Mouse (Mus musculus): Measurements from ENCODE around the gene Il1r1.

Gene Il1r1

DNA sequence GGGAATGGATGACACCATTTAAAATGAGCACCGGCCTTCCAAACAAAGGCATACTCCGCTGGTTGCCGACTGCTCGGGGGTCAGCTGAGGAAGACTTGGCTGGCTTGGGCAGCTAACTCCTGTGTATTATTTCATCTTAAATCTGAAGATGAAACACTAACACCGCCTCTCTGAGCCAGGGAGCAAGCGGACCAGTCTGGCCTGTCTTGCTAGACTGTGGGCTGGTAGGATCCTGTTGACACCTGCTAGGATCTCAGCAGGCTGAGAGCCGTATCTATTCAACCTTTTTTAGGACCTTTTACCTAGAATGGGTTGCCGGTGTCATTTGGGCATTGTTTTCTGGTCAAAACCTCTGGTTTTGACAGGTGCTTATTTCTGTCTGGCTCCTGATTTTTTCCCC, 92.8 kb downstream of the Il1r1 start:
- peak; percentile 67 for DNase-seq (ENCODE audit: low spot score)

DNA sequence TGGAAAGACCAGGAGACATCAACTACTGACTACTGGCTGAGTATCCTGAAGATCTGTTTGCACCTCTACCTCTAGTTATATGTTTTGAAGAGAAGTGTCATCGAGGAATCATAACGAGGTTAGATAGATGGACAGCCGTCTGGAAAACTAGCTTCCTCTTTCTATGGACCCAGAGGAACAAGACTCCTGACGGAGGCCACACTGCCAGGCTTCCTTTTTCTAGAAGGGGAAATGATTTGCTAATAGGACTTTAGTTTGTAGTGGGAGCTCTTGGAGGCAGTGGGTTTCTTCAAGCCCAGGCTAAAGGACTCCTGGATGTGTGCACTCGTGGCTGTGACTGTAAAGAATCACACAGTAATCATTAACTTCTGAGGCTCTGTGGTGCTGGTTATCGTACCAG, 96.9 kb downstream of the Il1r1 start:
- DNase-seq (ENCODE audit: low spot score), result no peak

DNA sequence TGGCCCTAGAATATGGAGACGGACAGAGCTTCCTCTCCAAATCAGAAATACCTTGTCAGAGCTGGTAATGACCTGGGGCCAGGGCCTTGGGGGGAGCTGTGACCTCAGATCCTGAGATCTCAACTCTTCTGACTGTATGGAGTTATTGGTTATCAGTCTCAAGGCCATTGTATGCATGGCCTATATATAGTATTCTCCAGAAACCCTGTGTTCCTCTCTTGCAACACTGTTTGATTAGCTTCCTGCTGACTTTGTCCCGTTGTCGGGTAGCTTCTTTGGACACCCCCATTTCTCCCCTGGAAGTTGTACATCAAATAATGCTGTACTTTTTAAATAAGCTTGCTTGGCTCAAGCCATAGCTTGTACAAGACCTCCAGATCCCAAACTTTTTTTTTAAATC, 97.7 kb downstream of the Il1r1 start:
- DNase-seq (ENCODE audit: low spot score), result no peak

DNA sequence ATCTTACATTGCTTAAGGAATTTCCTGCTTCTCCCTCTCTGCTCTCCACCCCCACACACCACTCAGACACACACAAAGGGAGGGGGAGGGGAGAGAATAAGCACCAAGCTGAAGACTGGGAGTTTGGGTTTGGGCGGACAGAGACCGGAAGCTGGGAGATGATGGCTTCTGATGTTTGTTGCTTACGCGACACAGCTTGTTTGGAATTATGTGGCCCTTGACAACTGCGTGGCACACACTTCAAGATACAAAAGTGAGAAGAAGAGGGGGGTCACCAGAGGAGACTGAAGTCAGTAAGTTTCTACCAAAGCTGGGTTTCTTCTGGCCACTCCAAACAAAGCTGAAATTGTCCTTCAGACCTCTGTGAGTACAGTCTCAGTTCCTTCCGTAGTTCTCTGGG, 99.6 kb downstream of the Il1r1 start, which contains the start of gene Il1rl2:
Il1rl2 (plus strand) TSS at position 154 of the 400 bp plus-strand sequence.
- peak; percentile 13 for DNase-seq (ENCODE audit: low spot score)

DNA sequence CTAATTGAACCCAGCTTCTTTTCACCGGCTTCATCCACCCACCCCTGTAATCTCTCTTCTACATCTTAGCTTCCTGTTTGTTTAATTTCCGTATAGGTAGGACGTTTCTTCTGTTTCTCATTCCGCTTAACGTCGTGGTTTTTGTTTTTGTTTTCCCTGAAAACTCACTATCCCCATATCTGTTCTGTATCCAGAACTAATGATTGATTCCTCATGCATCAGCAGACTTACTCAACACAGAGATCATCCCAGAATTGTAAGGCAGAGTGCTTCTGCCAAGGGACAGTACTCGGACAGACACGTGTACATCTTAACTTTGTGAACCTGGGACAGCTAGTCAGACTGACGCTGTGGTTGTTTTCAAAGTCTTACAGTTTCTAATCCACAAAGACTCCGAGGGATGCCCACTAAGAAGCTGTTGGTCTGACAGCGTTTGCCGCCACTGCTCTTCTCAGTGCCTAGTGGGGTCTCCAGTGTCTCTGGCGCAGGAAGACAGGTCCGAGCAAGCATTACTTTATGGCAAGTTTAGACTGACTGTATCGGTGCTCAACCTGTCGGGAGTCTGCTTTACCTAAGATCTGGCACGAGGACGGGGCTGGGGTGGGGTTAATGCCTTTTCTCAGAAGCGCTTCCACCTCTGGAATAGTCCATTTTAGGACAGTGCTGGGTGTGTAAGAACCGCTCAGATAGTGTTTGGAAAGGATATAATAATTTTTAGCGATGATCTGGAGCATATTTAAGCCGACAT, 100.2 kb downstream of the Il1r1 start:
- DNase-seq (ENCODE audit: low spot score), result peak; percentile 22

DNA sequence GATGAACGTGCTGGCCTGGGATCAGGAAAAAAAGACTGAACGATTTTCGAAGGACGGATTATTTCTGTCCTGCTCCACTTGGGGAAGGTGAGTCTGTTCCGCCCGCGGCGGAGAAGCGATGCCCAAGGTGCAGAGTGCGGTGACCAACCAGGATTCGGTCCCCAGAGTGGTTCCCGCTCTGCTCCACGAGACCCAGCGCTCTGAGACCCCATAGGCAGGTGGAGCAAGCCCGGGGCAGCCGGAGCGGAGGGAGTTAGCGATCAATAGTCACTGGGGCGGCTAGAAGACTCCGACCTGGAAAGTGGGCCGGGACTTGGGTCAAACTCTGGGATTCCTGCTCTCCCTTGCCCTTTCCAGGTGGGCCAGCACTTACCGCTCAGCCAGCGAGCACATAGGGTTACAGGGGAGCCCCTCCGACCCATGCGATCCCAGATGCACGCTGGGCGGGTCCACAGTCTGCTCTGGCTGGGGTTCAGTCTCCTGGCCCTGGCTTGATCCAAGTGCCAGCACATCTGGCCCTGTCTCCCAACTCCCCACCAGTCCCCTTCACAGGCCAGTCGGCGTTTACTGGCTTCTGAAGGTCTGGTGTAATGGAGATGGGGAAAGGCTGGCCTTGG, 100.9 kb downstream of the Il1r1 start:
- DNase-seq (ENCODE audit: low spot score), result peak; percentile 8

DNA sequence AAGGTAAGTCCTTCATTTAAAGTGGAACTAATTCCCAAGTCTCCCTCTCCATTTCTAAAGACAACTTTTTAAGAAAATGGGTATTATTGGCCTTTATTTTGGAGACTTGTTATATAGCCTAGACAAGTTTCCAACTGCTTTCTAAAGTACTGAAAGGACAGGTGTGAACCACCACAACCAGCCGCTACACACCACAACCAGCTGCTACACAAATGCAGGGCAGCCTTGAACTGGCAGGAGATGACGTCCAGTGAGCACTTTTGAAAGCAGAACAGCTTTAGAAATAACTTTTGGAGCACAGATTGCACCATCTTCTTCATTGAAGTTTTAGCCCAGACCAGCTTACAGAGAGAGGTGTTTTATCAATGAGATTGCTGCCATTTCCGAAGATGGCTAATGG, 102.7 kb downstream of the Il1r1 start:
- DNase-seq (ENCODE audit: low spot score), result no peak

DNA sequence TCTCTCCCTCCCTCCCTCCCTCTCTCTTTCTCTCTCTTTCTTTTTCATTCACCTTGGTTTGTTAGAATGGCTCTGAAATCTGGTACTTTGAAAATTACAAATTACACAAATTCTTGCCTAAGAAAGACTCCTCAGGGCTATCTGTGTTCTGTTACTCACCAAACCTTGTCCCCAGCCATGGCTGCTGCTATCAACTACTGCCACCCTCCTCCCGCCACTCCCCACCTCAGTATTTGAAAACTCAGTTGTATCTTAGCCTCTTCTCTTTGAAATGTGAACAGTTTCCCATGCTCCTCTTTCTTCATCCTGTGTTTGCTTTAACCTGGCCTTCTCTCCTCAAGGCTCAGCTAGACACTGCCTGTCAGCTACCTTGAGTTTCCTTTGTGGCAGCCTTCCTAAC, 104.6 kb downstream of the Il1r1 start:
- DNase-seq (ENCODE audit: low spot score), result no peak

DNA sequence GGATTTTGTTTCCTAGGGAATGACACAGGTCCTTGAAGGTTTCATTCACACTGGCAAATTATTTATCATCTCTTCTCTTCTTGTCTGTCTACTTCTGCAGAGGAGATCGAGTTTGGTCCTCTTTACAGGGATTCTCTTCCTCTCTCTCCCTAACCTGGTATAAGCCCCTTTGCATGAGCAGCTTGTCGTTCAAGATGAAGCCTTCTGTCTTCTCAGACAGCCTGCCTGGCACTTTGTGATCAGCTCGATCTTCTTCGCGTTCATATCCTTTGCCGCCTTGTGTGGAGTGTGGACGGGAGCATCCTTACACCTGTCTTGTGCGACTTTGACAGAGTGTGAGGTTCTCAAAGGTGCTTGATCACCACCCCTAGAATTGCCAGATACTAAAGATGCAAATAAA, 105.3 kb downstream of the Il1r1 start:
- DNase-seq (ENCODE audit: low spot score), result no peak

DNA sequence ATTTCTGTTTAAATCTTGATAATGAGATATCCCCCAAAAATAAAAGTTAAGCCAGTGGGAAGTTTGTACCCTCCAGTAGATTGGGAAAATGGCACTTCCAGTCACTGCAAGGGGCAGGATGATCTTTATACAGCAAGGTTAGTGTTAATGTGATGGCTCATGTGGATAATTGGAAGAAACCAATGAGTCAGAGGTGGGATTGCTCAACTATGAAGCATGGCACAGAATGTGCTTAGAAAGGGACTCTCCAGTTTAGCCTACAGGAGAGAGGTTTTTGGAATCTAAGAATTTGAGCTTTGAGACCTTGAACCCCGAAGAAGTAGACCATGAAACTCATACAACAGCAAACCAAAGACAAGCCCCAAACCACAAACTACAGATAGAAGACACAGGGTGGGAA, 114.5 kb downstream of the Il1r1 start:
- no peak for DNase-seq (ENCODE audit: low spot score)

DNA sequence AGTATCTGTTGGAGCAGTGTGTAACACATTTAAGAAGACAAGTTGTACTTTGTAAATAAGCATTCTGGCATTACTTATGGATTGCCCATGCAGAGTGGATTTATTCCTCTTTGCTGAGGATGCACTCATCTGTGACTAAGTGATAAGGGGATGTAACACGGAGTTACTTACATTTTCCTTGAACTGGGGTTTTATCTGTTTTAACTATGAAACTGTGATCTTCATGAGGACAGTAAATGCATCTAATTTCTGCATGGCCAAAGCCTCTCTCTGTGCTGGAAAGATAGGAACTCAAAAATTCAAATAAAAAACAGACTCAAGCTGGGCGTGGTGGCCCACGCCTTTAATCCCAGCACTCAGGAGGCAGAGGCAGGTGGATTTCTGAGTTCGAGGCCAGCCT, 115.2 kb downstream of the Il1r1 start:
- DNase-seq (ENCODE audit: low spot score), result no peak

DNA sequence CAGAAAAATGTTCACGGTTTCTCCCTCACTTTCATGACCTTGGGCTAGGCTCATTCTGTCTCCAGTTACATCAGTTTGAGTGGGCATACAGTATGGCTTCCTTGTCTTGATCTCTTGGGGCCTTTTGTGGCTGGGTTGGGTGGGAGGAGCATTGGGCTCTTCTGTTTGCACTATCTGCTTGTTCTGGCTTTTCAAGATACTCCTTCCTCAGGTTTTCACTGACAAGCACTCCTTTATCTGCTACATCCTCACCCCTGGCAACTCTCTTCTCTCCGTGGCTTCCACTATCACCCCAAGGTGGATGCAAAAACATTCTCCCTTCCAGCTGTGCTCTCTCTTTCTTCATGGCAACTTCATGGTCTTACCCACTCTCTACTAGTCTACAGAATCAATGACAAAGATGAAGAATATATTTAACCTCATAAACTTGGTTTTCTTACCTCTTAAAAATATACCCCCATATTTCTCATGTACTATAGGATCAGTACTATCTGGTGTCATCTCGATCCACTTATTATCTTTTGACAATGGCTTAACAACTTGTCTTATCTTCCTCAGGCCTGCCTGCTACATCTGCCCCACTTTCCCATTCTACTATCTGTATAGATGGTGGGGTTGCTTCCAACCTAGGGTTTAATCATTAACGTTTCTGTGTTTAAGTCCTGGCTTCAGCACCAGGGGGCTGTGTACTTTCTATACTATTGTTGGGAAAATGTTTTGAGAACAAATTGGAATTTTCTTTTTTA, 127.5 kb downstream of the Il1r1 start:
- DNase-seq (ENCODE audit: low spot score), result no peak

DNA sequence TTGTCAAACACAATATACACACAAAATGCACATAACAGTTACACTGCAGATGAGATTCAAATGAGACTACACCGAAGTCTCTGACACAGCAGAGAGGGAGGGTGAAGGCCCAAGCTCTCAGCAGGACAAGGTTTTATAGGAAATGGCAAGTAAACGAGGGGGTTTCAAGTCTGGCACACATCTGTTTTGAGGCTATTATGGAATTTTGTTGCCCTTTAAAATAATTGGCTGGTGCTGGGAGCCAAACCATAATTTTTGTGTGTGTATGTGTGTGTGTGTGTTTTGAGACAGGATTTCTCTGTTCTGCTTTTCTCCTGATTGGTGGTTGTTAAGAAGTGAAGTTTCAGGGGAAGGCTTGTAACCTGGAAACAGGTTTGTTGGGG, 128.0 kb downstream of the Il1r1 start:
- no peak for DNase-seq (ENCODE audit: low spot score)

DNA sequence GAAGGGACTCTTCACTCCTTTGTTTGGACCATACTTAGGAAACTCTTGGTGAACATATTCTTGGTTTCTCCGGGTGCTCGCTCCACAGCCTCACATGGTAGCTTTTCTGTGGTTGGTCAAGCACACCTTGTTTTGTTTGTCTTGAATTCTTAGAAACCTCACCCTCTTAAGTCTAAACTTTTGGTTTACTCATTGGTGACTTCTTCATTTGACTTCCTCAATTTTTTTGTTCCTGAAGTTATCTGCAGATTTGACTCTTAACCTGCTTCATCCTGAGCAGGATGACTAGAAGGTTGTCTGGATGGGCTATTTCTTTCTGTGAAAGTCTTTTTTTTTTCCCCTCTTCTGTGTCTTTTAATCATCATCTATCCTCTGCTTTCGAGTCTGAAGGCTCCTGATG, 129.8 kb downstream of the Il1r1 start:
- no peak for DNase-seq (ENCODE audit: low spot score)

DNA sequence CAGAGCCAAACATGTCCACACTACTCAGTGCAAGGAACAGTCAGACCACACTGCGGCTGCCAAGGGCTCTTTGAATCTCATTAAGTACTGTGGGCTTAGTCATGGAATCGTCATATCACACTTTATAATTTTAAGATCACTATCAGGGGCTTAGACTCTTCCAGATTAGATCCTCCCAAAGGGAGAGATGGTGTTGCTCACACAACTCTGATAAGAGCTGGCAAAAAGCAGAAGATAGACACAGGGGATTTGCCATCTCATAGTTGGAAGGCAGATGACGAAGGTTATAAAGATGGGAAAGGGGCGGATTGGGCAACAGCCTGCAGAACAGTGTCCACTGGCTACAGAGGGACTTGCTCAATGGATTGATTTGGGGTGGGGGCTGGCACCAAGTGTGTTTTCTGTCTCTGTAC, 130.6 kb downstream of the Il1r1 start:
- peak; percentile 16 for DNase-seq (ENCODE audit: low spot score)

DNA sequence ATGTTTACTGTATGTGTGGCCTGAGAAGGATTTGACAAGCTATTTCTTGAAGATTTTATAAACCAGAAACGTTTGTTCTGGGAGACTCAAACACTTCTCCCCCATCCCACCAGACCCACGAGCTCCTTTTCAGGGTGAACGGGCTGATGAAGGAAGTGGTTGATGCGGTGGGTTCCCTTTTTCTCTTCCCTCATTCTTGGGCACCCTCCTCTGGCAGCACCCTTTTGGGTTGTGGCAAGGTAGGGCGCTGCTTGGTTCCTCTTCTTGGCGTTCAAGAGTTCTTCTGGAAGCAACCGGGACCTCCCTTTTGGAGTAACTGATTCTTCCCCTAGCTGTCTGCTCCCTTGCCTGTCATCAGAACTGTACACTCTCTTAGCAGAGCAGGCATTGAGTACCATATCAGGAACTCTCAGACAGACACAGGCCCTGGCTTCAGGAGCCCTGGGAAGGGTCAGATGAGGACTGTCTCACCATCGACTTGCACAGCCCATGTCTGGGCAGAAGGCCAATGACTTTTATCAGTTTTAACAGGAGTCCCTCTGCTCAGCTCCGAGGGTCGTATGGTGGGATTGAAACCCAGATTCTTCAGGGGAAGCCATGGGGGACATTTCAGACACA, 131.1 kb downstream of the Il1r1 start:
- no peak for DNase-seq (ENCODE audit: low spot score)

DNA sequence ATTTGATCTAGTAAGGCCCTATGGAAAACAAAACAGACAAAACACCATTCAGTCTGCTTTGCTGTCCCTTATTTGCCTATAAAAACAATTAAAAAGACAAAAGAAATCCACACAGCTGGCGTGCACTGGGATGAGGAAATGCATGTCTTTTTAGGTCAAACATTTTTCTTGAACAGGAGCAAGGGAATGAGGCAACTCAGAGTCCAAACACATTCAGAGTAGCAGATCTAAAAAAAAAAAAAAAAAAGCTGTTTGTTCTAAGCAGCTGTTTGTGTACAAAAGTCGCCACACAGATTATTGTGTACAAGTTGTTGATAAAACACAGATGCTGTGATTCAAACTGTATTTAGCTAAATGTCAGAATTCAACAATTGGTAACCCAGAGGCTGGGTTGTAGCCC, 133.0 kb downstream of the Il1r1 start:
- DNase-seq (ENCODE audit: low spot score), result no peak

DNA sequence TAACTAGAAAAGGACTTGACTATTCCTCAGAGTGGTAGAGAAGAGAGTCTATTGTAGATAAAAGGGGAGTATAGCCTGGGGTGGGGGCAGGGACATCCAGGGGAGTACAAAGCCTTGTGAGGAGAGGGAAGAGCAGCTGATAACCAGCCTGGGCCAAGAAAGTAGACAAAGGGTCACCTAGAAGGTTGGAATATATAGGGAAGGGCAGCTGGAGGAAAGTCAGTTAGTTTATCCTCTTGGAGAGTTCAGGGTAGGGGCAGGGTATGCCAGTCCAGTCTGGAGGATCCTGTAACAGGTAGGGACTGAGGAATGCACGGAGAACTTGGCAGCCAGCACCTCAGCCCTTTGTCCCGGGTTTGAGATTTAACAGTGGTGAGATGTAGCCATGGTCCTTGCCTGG, 133.5 kb downstream of the Il1r1 start:
- DNase-seq (ENCODE audit: low spot score), result no peak

DNA sequence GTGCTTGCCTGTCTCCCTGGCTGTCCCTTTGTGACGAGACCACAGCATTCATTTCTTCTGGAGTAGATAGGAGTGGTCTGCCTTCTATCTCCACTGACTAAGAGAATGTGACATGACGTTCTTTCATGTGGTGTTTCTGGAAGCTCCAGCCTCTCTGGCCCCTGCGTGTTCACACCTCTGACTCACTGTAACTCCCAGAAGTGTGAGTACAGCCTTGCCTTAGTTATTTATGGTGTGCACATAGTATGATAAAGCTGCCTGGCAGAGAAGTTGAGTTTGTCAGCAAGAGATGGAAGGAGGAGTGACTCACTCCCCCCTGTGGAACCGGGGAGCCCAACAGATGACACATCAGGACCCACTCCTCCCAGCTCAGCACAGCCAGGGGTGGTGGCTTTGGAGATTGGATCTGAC, 133.9 kb downstream of the Il1r1 start:
- peak; percentile 48 for DNase-seq (ENCODE audit: low spot score)

DNA sequence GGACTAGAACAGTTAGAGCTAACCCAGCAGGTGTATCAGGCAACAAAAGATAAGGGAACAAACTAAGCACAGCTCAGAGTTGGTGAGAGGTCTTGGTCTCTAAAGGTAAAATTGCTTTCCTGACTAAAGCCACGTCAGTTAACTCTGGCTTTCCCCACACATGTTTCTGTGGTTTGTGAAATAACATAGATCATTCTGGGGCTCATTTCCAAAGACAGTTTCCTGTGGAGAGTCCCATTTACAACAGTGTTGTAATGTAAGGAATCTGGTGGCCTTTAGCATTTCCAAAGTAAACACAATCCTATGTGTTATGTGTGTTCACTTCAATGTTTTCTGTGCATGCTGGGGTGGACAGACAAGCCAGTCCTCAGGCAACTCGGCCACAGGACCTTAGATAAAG, 134.9 kb downstream of the Il1r1 start:
- no peak for DNase-seq (ENCODE audit: low spot score)

DNA sequence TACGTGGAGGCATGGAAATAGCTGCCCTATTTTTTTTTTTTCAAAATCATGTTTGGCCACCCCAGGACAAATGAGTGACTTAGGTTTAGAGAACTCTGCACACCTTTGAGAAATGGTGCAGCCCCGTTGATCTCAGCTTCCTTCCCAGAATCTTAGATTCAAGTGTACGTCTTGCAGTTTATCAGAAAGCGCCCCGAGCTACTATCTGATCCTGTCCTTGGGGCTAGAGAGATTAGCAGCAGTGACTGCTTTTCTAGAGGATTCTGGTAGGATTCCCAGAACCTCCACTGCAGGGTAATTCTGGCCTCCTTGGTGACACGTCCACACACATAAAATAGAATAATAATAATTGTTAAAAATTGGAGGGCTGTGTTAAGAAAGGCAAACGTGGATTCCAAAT, 136.1 kb downstream of the Il1r1 start:
- DNase-seq (ENCODE audit: low spot score), result no peak

DNA sequence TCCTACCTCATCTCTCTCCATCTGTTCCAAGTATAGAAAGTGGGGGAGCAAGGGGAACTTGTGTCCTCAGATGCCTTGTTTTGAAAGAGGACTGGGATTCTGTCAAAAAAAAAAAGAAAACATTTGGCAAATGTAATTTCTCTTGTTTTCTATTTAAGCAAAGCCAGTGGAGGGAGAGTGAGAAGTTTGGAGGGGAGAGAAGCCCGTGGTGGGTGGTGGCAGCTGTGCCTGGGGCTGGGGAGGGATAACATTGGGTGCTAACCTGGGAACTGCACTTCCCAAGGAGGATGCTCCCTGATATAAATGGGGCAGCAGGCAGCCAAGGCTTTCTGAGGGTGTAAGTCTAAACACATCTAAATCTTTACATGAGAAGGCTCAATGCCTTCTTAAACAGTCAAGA, 136.7 kb downstream of the Il1r1 start:
- no peak for DNase-seq (ENCODE audit: low spot score)

DNA sequence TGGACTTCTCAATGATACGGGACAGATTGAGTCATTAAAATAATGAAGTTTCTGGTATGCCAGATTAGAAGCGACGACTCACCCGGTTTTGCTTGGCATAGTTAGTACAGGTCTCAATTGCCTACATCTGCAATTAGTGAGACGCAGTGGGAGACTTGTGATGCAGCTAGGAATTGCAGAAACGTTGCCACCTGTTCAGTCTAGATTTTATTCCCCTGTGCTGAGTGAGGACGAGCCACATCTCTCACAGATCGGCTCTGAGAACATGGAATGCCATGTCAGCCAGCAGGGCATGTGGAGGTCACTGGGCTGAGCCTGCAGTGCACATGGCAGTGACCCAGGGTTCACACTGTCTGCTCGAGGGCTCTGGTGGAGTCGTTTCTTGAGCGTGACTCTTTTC, 137.9 kb downstream of the Il1r1 start:
- no peak for DNase-seq (ENCODE audit: low spot score)

All from urinary bladder, postnatal 14 days (tissue).